Mouse (Mus musculus): ENCODE data around the gene Disc1. TPM values are rescaled to one million over a fixed set of nuclear protein-coding genes. Genes with fewer than 3 reads are reported as not detected.
A peak's percentile ranks its signal among the peaks of the same experiment; 100 is the strongest.

Gene Disc1
- polyA plus RNA-seq, 1 experiment from 2014 or later = 2.3 TPM

- Histone ChIP-seq H3K27me3 (no peaks in the 10 kb centered on the region), H3K4me3 (no peak overlapping the region), H3K27ac (replicated peaks) (no peak overlapping the region), H3K9ac (replicated peaks) (no peak overlapping the region), H3K9me3 (0 out of 2 replicates have a peak, but pooled peaks cover 3% of the 10 kb centered on the region), H3K4me2 (replicated peaks) (no peak overlapping the region), H3K36me3 (peaks cover 23% of the 10 kb centered on the region), H3K4me1 (no peaks in the 10 kb centered on the region)
- WGBS = 77% methylated on average over 7 of the region's 7 CpGs
- ATAC-seq (ENCODE audit: low FRiP score, low read depth) = no peak
Measured at GRCm38 (mm10) chr8:125043394-125043793, 10.6 kb upstream of the Disc1 start.

- Histone ChIP-seq H3K9me3 (0 out of 2 replicates have a peak, but pooled peaks cover 3% of the 10 kb centered on the region), H3K9ac (replicated peaks) (no peak overlapping the region), H3K27me3 (no peaks in the 10 kb centered on the region), H3K4me2 (replicated peaks) (no peak overlapping the region), H3K27ac (replicated peaks) (no peak overlapping the region), H3K4me1 (no peaks in the 10 kb centered on the region), H3K36me3 (peaks cover 18% of the 10 kb centered on the region), H3K4me3 (no peak overlapping the region)
- 47% methylated on average over 9 of the region's 9 CpGs for WGBS
- ATAC-seq (ENCODE audit: low FRiP score, low read depth) = no peak
Measured at GRCm38 (mm10) chr8:125043935-125044334, 10.1 kb upstream of the Disc1 start.

- H3K9me3 ChIP-seq = 0 out of 2 replicates have a peak, but pooled peaks cover 3% of the 10 kb centered on the region
- H3K27me3 ChIP-seq = peaks cover 12% of the 10 kb centered on the region; the same call in 1 of the 2 replicates
- H3K9ac ChIP-seq (replicated peaks) = no peak overlapping the region
- no peaks in the 10 kb centered on the region for H3K36me3 ChIP-seq
- 90% methylated on average over 1 of the region's 1 CpGs for WGBS
- H3K27ac ChIP-seq (replicated peaks) = no peak overlapping the region
- H3K4me3 ChIP-seq = no peak overlapping the region
- no peak for ATAC-seq (ENCODE audit: low FRiP score, low read depth)
- no peak overlapping the region for H3K4me2 ChIP-seq (replicated peaks)
- no peaks in the 10 kb centered on the region for H3K4me1 ChIP-seq
Measured at GRCm38 (mm10) chr8:125045760-125046159, 8.2 kb upstream of the Disc1 start.

- no peak overlapping the region for H3K4me2 ChIP-seq (replicated peaks)
- WGBS = 62% methylated on average over 5 of the region's 5 CpGs
- H3K4me1 ChIP-seq = peaks cover 8% of the 10 kb centered on the region
- H3K9me3 ChIP-seq = 0 out of 2 replicates have a peak, but pooled peaks cover 7% of the 10 kb centered on the region
- no peak overlapping the region for H3K4me3 ChIP-seq
- peaks cover 42% of the 10 kb centered on the region for H3K27me3 ChIP-seq
- H3K27ac ChIP-seq (replicated peaks) = no peak overlapping the region
- ATAC-seq (ENCODE audit: low FRiP score, low read depth) = no peak
- H3K9ac ChIP-seq (replicated peaks) = no peak overlapping the region
- H3K36me3 ChIP-seq = no peaks in the 10 kb centered on the region
Measured at GRCm38 (mm10) chr8:125049051-125049750, 4.8 kb upstream of the Disc1 start.

- H3K4me3 ChIP-seq = no peak overlapping the region
- H3K4me2 ChIP-seq (replicated peaks) = no peak overlapping the region
- H3K9ac ChIP-seq (replicated peaks) = no peak overlapping the region
- H3K27me3 ChIP-seq = peaks cover 48% of the 10 kb centered on the region
- 83% methylated on average over 6 of the region's 6 CpGs for WGBS
- ATAC-seq (ENCODE audit: low FRiP score, low read depth) = no peak
- no peaks in the 10 kb centered on the region for H3K36me3 ChIP-seq
- peaks cover 13% of the 10 kb centered on the region for H3K4me1 ChIP-seq
- H3K9me3 ChIP-seq = 0 out of 2 replicates have a peak, but pooled peaks cover 7% of the 10 kb centered on the region
- H3K27ac ChIP-seq (replicated peaks) = no peak overlapping the region
Measured at GRCm38 (mm10) chr8:125049826-125050225, 4.2 kb upstream of the Disc1 start.

- 43% methylated on average over 2 of the region's 2 CpGs for WGBS
- peaks cover 59% of the 10 kb centered on the region for H3K27me3 ChIP-seq
- no peak for ATAC-seq (ENCODE audit: low FRiP score, low read depth)
- H3K9me3 ChIP-seq = 0 out of 2 replicates have a peak, but pooled peaks cover 4% of the 10 kb centered on the region
- no peak overlapping the region for H3K9ac ChIP-seq (replicated peaks)
- H3K4me2 ChIP-seq (replicated peaks) = no peak overlapping the region
- no peak overlapping the region for H3K27ac ChIP-seq (replicated peaks)
- H3K36me3 ChIP-seq = no peaks in the 10 kb centered on the region
- H3K4me3 ChIP-seq = no peak overlapping the region
- H3K4me1 ChIP-seq = peaks cover 13% of the 10 kb centered on the region
Measured at GRCm38 (mm10) chr8:125052026-125052425, 2.0 kb upstream of the Disc1 start.

GRCm38 (mm10) chr8:125054436-125054810 lies 428 bp downstream of the Disc1 start:
- WGBS = under 1% methylated on average over 38 of the region's 38 CpGs
- 0 out of 2 replicates have a peak, but pooled peaks have one; percentile 34 for ATAC-seq (ENCODE audit: low FRiP score, low read depth)
- H3K4me2 ChIP-seq (replicated peaks) = peak overlapping the region; percentile 82

GRCm38 (mm10) chr8:125060904-125061303 lies 6.9 kb downstream of the Disc1 start:
- Histone ChIP-seq H3K4me3 (no peak overlapping the region), H3K9ac (replicated peaks) (no peak overlapping the region), H3K4me1 (no peaks in the 10 kb centered on the region), H3K36me3 (no peaks in the 10 kb centered on the region), H3K4me2 (replicated peaks) (no peak overlapping the region), H3K9me3 (no peaks in the 10 kb centered on the region), H3K27ac (replicated peaks) (no peak overlapping the region), H3K27me3 (peaks cover under 1% of the 10 kb centered on the region; the same call in 1 of the 2 replicates)
- 84% methylated on average over 8 of the region's 8 CpGs for WGBS
- ATAC-seq (ENCODE audit: low FRiP score, low read depth) = no peak

More at GRCm38 (mm10) chr8:125054436-125054810, 428 bp downstream of the Disc1 start:
- Histone ChIP-seq H3K27me3 (peaks cover 59% of the 10 kb centered on the region), H3K9me3 (0 out of 2 replicates have a peak, but pooled peaks cover 4% of the 10 kb centered on the region), H3K27ac (replicated peaks) (no peak overlapping the region), H3K36me3 (no peaks in the 10 kb centered on the region), H3K4me1 (peaks cover 13% of the 10 kb centered on the region), H3K9ac (replicated peaks) (peak overlapping the region; percentile 50), H3K4me3 (peak overlapping the region; percentile 53)

GRCm38 (mm10) chr8:125065596-125065995 lies 11.6 kb downstream of the Disc1 start:
- WGBS = 92% methylated on average over 6 of the region's 6 CpGs
- H3K4me1 ChIP-seq = 0 out of 2 replicates have a peak, but pooled peaks cover 3% of the 10 kb centered on the region
- H3K4me3 ChIP-seq = no peak overlapping the region
- no peaks in the 10 kb centered on the region for H3K36me3 ChIP-seq
- no peak overlapping the region for H3K4me2 ChIP-seq (replicated peaks)
- no peaks in the 10 kb centered on the region for H3K9me3 ChIP-seq
- H3K9ac ChIP-seq (replicated peaks) = no peak overlapping the region
- no peak overlapping the region for H3K27ac ChIP-seq (replicated peaks)
- ATAC-seq (ENCODE audit: low FRiP score, low read depth) = no peak
- no peaks in the 10 kb centered on the region for H3K27me3 ChIP-seq

- Histone ChIP-seq H3K4me3 (no peak overlapping the region), H3K27ac (replicated peaks) (0 out of 2 replicates have a peak overlapping the region, but pooled peaks have one; percentile 15), H3K4me1 (0 out of 2 replicates have a peak, but pooled peaks cover 3% of the 10 kb centered on the region), H3K9ac (replicated peaks) (no peak overlapping the region), H3K36me3 (no peaks in the 10 kb centered on the region), H3K4me2 (replicated peaks) (no peak overlapping the region), H3K27me3 (no peaks in the 10 kb centered on the region), H3K9me3 (no peaks in the 10 kb centered on the region)
- 45% methylated on average over 12 of the region's 12 CpGs for WGBS
- ATAC-seq (ENCODE audit: low FRiP score, low read depth) = no peak
Measured at GRCm38 (mm10) chr8:125066913-125067595, 13.1 kb downstream of the Disc1 start.

GRCm38 (mm10) chr8:125067596-125067960 lies 13.6 kb downstream of the Disc1 start:
- 81% methylated on average over 9 of the region's 9 CpGs for WGBS
- Histone ChIP-seq H3K36me3 (no peaks in the 10 kb centered on the region), H3K4me2 (replicated peaks) (no peak overlapping the region), H3K9ac (replicated peaks) (no peak overlapping the region), H3K27me3 (no peaks in the 10 kb centered on the region), H3K9me3 (no peaks in the 10 kb centered on the region), H3K4me3 (no peak overlapping the region), H3K4me1 (0 out of 2 replicates have a peak, but pooled peaks cover 3% of the 10 kb centered on the region), H3K27ac (replicated peaks) (no peak overlapping the region; the same call in 1 of the 2 replicates)
- no peak for ATAC-seq (ENCODE audit: low FRiP score, low read depth)
